Mouse (Mus musculus) heart, embryonic 10.5 days (tissue): Measurements from ENCODE around the gene Gm20431. TPM values are rescaled to one million over a fixed set of nuclear protein-coding genes. Genes with fewer than 3 reads are reported as not detected.
"Not testable (repeated sequence)": the region's sequence is repeated elsewhere in the genome, so short reads cannot be mapped to it uniquely, and the experiment has no call there.

Source experiments
- DNase-seq: peaks from one replicate; pipeline ENCODE4 v3.0.0-alpha.2; 2017; ENCODE audit warnings: low spot score
- H3K27ac ChIP-seq: fragments of 300-500 bp; sonication (generic); 2 replicates; pipeline ENCODE4 v1.5.1; 2016; ENCODE audit warnings: mild to moderate bottlenecking
- H3K27me3 ChIP-seq: fragments of 300-500 bp; sonication (generic); 2 replicates; pipeline ENCODE4 v1.6.1; 2016; ENCODE audit warnings: mild to moderate bottlenecking; ENCODE audit not compliant: poor library complexity, insufficient read depth, severe bottlenecking
- H3K36me3 ChIP-seq: fragments of 300-500 bp; sonication (generic); 2 replicates; pipeline ENCODE4 v1.6.1; 2016; ENCODE audit warnings: mild to moderate bottlenecking, moderate library complexity
- H3K4me1 ChIP-seq: fragments of 300-500 bp; sonication (generic); 2 replicates; pipeline ENCODE4 v1.6.1; 2016; ENCODE audit warnings: mild to moderate bottlenecking
- H3K4me3 ChIP-seq: fragments of 300-500 bp; sonication (generic); 2 replicates; pipeline ENCODE4 v1.5.1; 2016; ENCODE audit warnings: mild to moderate bottlenecking, moderate library complexity
- H3K9me3 ChIP-seq: fragments of 300-500 bp; sonication (generic); 2 replicates; pipeline ENCODE4 v1.6.1; 2016; ENCODE audit warnings: mild to moderate bottlenecking, moderate library complexity
- WGBS: fragments of 180-500 bp; shearing (Covaris S2); methylation state at CpG from one replicate; pipeline ENCODE4 v1.1.7; 2016; 5-methylcytosine and 5-hydroxymethylcytosine counted together
- polyA plus RNA-seq: library from polyadenylated mRNA; unstranded; fragments of >200 nt; fragmentation: Nextera tagmentation; extraction: Ambion mirVana; gene quantifications from 2 replicates; pipeline ENCODE4 v1.2.1, GENCODE M21; 2016

Gene Gm20431
- polyA plus RNA-seq, 1 experiment from 2014 or later = 0.36 TPM

DNA sequence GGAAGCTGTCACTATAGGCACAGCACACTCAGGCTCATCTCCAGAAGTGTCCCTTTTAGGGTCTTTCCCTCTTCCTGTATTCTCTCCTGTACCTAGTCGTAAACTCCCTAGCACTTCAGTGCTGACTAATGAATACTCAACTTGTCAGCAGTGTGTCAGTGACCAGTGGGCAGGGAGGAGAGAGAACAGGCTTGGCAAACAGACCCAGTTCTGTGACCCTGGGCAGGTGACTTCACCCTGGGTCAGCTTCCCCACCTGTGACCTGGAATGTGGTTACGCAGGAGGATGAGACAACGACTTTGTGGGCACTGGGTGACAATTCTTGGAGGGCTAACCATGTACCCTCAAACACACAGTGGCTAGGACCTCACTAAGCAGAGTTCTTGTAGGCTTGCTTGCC lies 44.3 kb downstream of the Gm20431 start:
- Histone ChIP-seq H3K36me3 (peaks cover 79% of the 10 kb centered on the region), H3K27me3 (no peaks in the 10 kb centered on the region), H3K4me1 (peaks cover 38% of the 10 kb centered on the region), H3K4me3 (no peak overlapping the region), H3K27ac (no peak overlapping the region), H3K9me3 (no peaks in the 10 kb centered on the region; the same call in 1 of the 2 replicates)
- DNase-seq = no peak
- WGBS = 82% methylated on average over 3 of the region's 3 CpGs

DNA sequence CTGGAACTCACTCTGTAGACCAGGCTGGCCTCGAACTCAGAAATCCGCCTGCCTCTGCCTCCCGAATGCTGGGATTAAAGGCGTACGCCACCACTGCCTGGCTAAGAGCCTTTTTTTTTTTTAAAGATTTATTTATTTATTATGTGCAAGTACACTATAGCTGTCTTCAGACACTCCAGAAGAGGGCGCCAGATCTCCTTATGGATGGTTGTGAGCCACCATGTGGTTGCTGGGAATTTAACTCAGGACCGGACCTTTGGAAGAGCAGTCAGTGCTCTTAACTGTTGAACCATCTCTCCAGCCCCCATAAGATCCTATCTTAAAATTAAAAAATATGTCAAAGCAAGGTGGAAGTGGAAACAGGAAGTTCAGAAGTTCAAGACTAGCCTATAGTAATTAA lies 48.0 kb downstream of the Gm20431 start:
- not testable (repeated sequence) for H3K27me3 ChIP-seq, H3K27ac ChIP-seq
- WGBS = 94% methylated on average over 7 of the region's 7 CpGs

DNA sequence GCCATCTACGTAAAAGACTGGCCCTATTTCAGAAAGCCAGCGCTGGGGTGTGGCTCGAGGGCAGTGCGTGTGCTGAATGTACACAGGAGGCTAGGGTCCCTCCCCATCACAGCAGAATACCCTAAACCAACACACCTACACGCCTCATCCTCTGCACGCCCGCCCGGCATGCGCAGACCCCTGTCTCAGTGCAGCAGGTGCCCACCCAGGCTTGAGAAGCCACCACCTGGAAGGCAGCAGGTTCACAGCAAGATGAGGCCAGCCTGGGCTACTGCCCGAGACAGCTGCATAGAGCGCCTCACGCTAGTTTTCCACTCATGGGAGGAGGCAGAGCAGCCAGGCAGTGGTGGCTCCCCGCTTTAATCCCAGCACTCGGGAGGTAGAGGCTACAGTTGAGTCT lies 49.2 kb downstream of the Gm20431 start:
- Histone ChIP-seq H3K36me3 (peaks cover 85% of the 10 kb centered on the region), H3K4me3 (no peak overlapping the region), H3K27ac (no peak overlapping the region), H3K4me1 (peaks cover 28% of the 10 kb centered on the region), H3K27me3 (no peaks in the 10 kb centered on the region), H3K9me3 (no peaks in the 10 kb centered on the region; the same call in 1 of the 2 replicates)
- DNase-seq = no peak
- 93% methylated on average over 14 of the region's 14 CpGs for WGBS

More for the DNA sequence above, 48.0 kb downstream of the Gm20431 start:
- not testable (repeated sequence) for H3K9me3 ChIP-seq, H3K4me3 ChIP-seq, DNase-seq
- Histone ChIP-seq H3K36me3 (peaks cover 90% of the 10 kb centered on the region), H3K4me1 (peaks cover 31% of the 10 kb centered on the region)

DNA sequence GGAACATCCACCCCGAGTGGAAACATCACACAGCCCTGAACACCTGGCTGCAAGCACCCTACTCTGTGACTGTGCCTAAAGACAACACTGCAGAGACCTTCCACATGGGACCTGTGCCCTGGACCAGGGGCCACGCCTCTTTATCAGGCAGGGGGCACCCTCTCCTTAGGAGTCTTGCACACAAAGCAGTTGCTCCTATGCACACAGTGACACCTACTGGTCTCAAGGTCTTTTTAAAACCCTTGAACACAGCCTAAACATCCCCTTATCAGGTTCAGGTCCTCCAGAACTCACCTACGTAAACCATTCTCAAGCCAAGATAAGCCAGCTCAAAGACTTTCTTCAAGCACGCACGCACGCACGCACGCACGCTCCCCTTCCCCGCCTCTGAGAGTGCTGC lies 50.0 kb downstream of the Gm20431 start:
- DNase-seq = no peak
- Histone ChIP-seq H3K9me3 (no peaks in the 10 kb centered on the region; the same call in 1 of the 2 replicates), H3K27me3 (no peaks in the 10 kb centered on the region), H3K27ac (no peak overlapping the region), H3K4me3 (no peak overlapping the region), H3K4me1 (peaks cover 32% of the 10 kb centered on the region), H3K36me3 (peaks cover 85% of the 10 kb centered on the region)
- 80% methylated on average over 10 of the region's 10 CpGs for WGBS

DNA sequence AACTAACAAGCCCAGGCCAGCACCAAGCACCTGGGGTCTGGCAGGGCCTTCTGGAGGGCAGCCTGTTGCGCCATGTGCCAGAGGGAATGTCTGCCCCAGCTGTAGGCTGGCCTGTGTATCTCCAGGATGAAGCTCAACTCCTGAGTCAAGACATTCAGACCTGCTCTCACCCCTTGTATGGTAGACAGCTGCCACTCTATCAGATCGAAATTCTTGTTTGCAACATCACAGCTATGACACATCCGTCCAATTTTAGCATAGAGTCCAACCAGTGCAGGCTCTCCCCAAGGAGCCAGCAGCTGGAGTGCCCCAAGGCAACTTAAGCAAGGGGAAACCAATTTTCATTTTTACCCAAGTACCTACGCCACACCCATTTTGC lies 54.6 kb downstream of the Gm20431 start:
- Histone ChIP-seq H3K4me1 (peaks cover 48% of the 10 kb centered on the region), H3K4me3 (no peak overlapping the region), H3K9me3 (no peaks in the 10 kb centered on the region), H3K36me3 (peaks cover 42% of the 10 kb centered on the region), H3K27ac (peak overlapping the region; percentile 42; the same call in 1 of the 2 replicates), H3K27me3 (peaks cover 18% of the 10 kb centered on the region; the same call in 1 of the 2 replicates)
- WGBS = 74% methylated on average over 4 of the region's 4 CpGs
- no peak for DNase-seq

DNA sequence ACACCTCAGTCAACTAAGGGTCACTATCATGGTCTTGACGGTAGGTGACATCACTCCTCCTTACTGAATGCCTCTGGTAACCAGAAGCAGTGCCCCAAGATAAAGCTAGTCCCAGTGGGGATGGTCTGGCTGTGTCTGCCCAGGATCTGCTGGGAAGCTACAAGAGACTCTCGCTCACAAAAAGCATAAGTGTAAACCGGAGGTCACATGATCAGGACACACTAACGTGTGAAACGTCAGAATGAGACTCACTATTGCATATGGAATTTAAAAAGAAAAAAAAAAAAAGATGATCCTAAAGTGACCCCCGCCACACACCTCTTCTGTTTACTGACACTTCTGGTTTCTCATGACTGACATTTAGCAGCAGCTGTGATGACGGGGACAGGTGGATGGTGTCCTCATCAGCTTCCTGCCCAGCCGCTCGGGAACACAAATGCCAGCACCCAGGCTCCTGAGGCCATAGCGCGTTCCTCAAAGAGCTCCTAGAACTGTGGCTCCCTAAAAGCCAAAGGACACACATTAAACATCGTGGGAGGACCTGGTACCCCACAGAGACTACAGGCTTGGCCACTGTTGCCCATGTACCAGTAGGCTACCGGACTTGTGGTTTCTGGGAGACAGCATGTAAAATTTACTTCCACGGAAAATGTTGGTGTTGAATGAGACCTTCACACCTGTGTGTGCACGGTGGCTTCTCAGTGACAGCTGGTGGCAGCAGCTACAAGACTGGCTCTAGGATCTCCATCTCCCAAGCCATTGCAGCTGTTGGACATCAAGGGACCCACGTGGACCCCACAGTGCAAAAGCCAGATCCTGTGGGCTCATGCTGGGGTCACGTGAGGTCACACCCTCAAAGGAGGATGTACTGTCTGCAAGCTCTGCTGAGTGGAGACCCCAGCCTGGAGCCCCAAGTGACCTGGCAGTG lies 55.2 kb downstream of the Gm20431 start:
- WGBS = 67% methylated on average over 17 of the region's 17 CpGs
- Histone ChIP-seq H3K9me3 (no peaks in the 10 kb centered on the region), H3K4me3 (no peak overlapping the region), H3K4me1 (peaks cover 43% of the 10 kb centered on the region), H3K36me3 (peaks cover 36% of the 10 kb centered on the region), H3K27me3 (peaks cover 23% of the 10 kb centered on the region; the same call in 1 of the 2 replicates), H3K27ac (peak overlapping the region; percentile 42; the same call in 1 of the 2 replicates)
- no peak for DNase-seq

DNA sequence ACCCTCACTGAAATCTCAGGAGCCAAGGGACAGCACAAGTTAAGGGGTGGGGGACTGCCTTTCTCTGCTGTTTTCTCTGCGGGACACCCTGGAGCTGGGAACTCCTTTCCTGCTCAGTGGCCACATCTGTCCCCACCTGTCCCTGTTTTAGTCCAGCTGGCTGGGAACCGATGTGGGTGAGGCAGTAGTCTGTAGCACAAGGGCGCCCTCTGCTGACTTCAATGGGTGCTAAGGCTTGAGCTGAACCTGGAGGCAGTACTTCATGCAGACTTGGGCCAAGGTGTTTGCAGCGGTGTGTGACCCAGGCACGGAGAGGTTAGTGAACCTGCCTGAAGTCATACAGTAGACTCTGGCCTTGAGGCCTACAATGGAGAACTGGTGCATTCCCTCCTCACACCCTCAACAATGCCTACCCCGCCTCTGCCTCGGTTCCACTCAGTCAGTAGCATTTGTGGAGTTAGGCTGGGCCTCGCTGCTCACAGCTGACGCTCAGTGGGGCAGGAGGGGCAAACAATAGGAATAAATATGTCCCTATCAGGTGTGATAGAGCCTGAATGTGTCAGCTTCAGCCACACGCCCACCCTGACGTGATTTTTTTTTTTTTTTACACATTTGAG lies 56.0 kb downstream of the Gm20431 start:
- H3K9me3 ChIP-seq = no peaks in the 10 kb centered on the region
- 21% methylated on average over 11 of the region's 11 CpGs for WGBS
- peaks cover 50% of the 10 kb centered on the region for H3K4me1 ChIP-seq

DNA sequence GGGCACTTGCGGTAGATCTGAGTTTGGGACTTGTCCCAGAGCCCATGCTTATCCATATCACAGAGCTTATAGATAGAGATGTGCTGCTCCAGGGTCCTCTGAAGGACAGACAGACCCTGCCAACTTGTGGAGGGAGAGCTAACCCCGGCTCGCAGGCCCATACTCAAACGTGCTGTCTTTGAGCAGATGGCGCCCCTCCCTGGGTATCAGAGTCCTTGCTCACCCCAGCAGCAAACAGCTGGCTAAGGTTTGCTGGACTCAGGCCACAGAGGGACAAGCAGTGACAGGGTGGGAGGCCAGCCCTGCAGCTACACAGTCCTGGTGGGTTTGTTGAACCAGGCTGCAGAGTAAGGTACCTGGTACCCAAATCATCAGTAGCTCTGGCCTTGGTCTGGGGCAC lies 58.3 kb downstream of the Gm20431 start:
- H3K27ac ChIP-seq = 0 out of 2 replicates have a peak overlapping the region, but pooled peaks have one; percentile 23
- DNase-seq = no peak
- peaks cover 40% of the 10 kb centered on the region; the same call in 1 of the 2 replicates for H3K27me3 ChIP-seq
- 27% methylated on average over 5 of the region's 5 CpGs for WGBS
- H3K4me3 ChIP-seq = no peak overlapping the region
- peaks cover 47% of the 10 kb centered on the region for H3K4me1 ChIP-seq
- H3K36me3 ChIP-seq = peaks cover 17% of the 10 kb centered on the region
- H3K9me3 ChIP-seq = no peaks in the 10 kb centered on the region

More for the DNA sequence above, 56.0 kb downstream of the Gm20431 start:
- DNase-seq = peak; percentile 94
- Histone ChIP-seq H3K27me3 (peaks cover 31% of the 10 kb centered on the region; the same call in 1 of the 2 replicates), H3K36me3 (peaks cover 30% of the 10 kb centered on the region), H3K27ac (peak overlapping the region; percentile 30; the same call in 1 of the 2 replicates), H3K4me3 (no peak overlapping the region)

DNA sequence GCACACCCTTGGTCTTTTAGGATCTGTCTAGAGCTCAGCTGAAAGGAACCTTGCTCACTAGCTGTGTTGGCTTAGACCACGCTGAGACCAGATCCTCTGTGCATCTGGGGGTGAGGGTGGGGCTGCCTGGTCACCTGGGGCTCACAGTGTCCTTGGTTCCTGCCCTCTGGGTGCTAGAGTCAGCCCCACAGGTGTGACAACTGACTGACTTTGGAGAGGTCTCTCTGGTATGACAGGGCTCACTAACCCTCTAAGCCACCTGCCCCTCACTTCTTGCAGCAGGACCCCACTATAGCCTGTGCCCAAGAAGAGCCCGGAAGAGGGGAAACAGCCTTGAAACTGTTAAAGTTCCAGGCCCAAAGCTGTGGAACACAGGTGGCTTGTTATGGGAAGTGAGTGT lies 58.9 kb downstream of the Gm20431 start:
- DNase-seq = no peak
- Histone ChIP-seq H3K27ac (no peak overlapping the region), H3K9me3 (no peaks in the 10 kb centered on the region), H3K4me3 (no peak overlapping the region), H3K4me1 (peaks cover 49% of the 10 kb centered on the region), H3K36me3 (peaks cover 14% of the 10 kb centered on the region), H3K27me3 (peaks cover 42% of the 10 kb centered on the region; the same call in 1 of the 2 replicates)
- 89% methylated on average over 2 of the region's 2 CpGs for WGBS

DNA sequence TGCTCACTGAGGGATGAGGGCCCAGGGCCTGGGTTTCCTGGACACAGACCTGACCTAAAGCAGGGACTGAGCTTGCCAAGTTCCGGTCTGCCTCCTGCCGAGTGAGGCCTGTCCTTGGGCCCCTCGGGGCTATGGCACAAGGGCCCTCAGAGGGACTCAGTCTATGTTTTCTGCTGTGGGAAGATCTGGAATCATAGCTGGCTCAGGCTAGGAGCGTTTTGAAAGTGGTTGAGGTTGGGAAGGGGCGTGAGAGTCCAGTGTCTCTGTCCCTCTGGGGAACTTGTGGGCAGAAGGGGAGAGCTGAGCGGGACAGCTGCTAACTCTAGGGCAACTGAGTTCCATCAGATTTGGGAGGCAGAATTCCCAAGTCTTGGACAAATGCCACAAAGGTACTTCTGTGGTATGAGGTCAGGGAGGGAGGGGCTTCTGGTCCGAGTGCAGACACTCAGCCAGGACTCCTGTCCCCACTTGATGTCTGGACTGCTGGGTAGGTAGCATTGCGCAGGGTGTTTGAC lies 60.8 kb downstream of the Gm20431 start:
- Histone ChIP-seq H3K4me1 (peaks cover 51% of the 10 kb centered on the region), H3K27me3 (peaks cover 42% of the 10 kb centered on the region; the same call in 1 of the 2 replicates), H3K9me3 (no peaks in the 10 kb centered on the region), H3K27ac (peak overlapping the region; percentile 63; the same call in 1 of the 2 replicates), H3K4me3 (no peak overlapping the region), H3K36me3 (no peaks in the 10 kb centered on the region)
- DNase-seq = no peak
- WGBS = 61% methylated on average over 8 of the region's 8 CpGs

DNA sequence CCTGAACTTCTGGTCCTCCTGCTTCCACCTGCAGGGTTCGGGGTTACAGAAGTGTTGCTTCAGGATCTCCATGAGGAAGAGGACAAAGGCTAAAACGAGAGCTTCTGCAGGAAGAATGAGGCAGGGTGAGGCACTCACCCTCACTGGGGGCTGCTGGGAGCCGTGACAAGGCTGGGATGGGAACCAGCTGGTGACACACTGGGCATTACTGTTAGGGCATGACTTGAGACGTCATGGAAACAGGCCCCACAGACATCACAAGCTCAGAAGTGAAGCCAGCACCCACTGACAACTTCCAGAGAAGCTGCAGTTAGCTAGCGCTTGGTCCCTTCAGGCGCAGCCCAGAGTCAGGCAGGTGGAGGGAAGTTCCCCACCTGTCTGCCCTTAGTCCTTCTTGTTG lies 61.4 kb downstream of the Gm20431 start:
- WGBS = 72% methylated on average over 6 of the region's 6 CpGs
- H3K27ac ChIP-seq = 0 out of 2 replicates have a peak overlapping the region, but pooled peaks have one; percentile 63
- no peaks in the 10 kb centered on the region for H3K36me3 ChIP-seq
- no peak overlapping the region for H3K4me3 ChIP-seq
- H3K27me3 ChIP-seq = peaks cover 42% of the 10 kb centered on the region; the same call in 1 of the 2 replicates
- peaks cover 51% of the 10 kb centered on the region for H3K4me1 ChIP-seq
- H3K9me3 ChIP-seq = no peaks in the 10 kb centered on the region
- no peak for DNase-seq

DNA sequence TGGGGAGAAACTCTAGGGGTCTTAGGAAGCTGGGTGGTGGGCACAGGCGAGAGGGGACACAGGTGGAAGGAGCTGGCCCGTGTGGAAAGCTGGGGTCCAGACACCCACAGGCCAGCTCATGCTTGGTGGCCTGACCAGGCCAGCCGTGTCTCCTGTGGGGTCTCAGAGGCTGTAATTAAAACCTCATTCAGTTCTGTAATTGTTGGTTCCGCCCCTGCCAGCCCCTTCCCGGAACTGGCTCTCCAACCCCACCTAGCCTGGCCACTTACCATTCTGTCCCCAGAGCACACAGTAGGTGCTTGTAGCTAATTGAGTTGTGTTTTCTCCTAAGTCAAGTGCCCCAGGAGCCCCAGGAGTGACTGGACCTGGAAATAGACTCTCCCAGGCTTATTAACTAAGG lies 62.1 kb downstream of the Gm20431 start:
- peaks cover 42% of the 10 kb centered on the region for H3K27me3 ChIP-seq
- peaks cover 53% of the 10 kb centered on the region for H3K4me1 ChIP-seq
- no peaks in the 10 kb centered on the region for H3K9me3 ChIP-seq
- 78% methylated on average over 5 of the region's 5 CpGs for WGBS
- DNase-seq = no peak
- H3K36me3 ChIP-seq = no peaks in the 10 kb centered on the region
- no peak overlapping the region for H3K4me3 ChIP-seq
- peak overlapping the region; percentile 38; the same call in 1 of the 2 replicates for H3K27ac ChIP-seq
